In genomic region chr7:139914141-139915047, GRCm38 (mm10) we compare ENCODE assay signal across 8 mouse cellular contexts. TPM values are rescaled to one million over a fixed set of nuclear protein-coding genes. Genes with fewer than 3 reads are reported as not detected.
A peak's percentile ranks its signal among the peaks of the same experiment; 100 is the strongest.
DNase-seq lines count a peak whose midpoint lies in the region; ATAC-seq and TF ChIP-seq lines count a peak whose summit lies in the region.

No protein-coding gene starts in this region.

- H3K27me3 ChIP-seq in heart, embryonic 10.5 days (ENCODE audit: insufficient read depth, poor library complexity, severe bottlenecking): peaks cover 95% of the 10 kb centered on the region
- H3K27me3 ChIP-seq in forebrain, postnatal 0 days (ENCODE audit: insufficient read depth, low read length): peaks cover 19% of the 10 kb centered on the region
- peaks cover 19% of the 10 kb centered on the region for H3K27me3 ChIP-seq in liver, postnatal 0 days (ENCODE audit: insufficient read depth, low read length)

- no peaks in the 10 kb centered on the region for H3K9me3 ChIP-seq in heart, embryonic 10.5 days
- no peaks in the 10 kb centered on the region for H3K9me3 ChIP-seq in forebrain, postnatal 0 days (ENCODE audit: low read length)
- no peaks in the 10 kb centered on the region for H3K9me3 ChIP-seq in liver, postnatal 0 days (ENCODE audit: low read length)

- 8% methylated on average over 29 of the region's 29 CpGs for WGBS in heart, embryonic 10.5 days
- WGBS in forebrain, postnatal 0 days: 13% methylated on average over 29 of the region's 29 CpGs
- 11% methylated on average over 29 of the region's 29 CpGs for WGBS in liver, postnatal 0 days (ENCODE audit: insufficient replicate concordance)

- TF ChIP-seq CTCF in forebrain, postnatal 0 days (IDR thresholded peaks at IDR 0.05; ENCODE audit: low read depth): no peak
- no peak for TF ChIP-seq CTCF in liver, postnatal 0 days (IDR thresholded peaks at IDR 0.05; ENCODE audit: low read depth)

- intact Hi-C loops in heart, postnatal 14 days (cut with DNase I): no loop called here
- intact Hi-C loops in left cerebral cortex, postnatal 14 days (cut with DNase I): no loop called here

- H3K4me1 ChIP-seq in heart, embryonic 10.5 days: peaks cover 30% of the 10 kb centered on the region
- peaks cover 16% of the 10 kb centered on the region for H3K4me1 ChIP-seq in forebrain, postnatal 0 days (ENCODE audit: insufficient read depth)
- H3K4me1 ChIP-seq in liver, postnatal 0 days (ENCODE audit: insufficient read depth): 0 out of 2 replicates have a peak, but pooled peaks cover 3% of the 10 kb centered on the region

- DNase-seq in heart, embryonic 10.5 days (ENCODE audit: low spot score): no peak
- DNase-seq in heart, postnatal 14 days: no peak
- DNase-seq in ES-CJ7 (ENCODE audit: low read depth, low spot score): peak; percentile 69
- no peak for DNase-seq in forebrain, postnatal 0 days
- no peak for DNase-seq in liver, postnatal 0 days
- DNase-seq in left cerebral cortex, postnatal 14 days (ENCODE audit: low spot score in 2 of 2): no peak
- DNase-seq in cerebellum, adult 8-10 months: no peak
- no peak for DNase-seq in spleen, postnatal 14 days (ENCODE audit: low spot score in 2 of 2)

- H3K4me3 ChIP-seq in heart, embryonic 10.5 days: peak overlapping the region; percentile 54
- 0 out of 2 replicates have a peak overlapping the region, but pooled peaks have one; percentile 16 for H3K4me3 ChIP-seq in forebrain, postnatal 0 days (ENCODE audit: low read depth, low read length)
- H3K4me3 ChIP-seq in liver, postnatal 0 days (ENCODE audit: low read depth, low read length): no peak overlapping the region

- no peak overlapping the region for H3K9ac ChIP-seq in forebrain, postnatal 0 days
- no peak overlapping the region; the same call in 1 of the 2 replicates for H3K9ac ChIP-seq in liver, postnatal 0 days (replicated peaks)

- H3K27ac ChIP-seq in heart, embryonic 10.5 days: no peak overlapping the region
- no peak overlapping the region for H3K27ac ChIP-seq in forebrain, postnatal 0 days (ENCODE audit: low read depth, low read length)
- H3K27ac ChIP-seq in liver, postnatal 0 days (ENCODE audit: low read depth): no peak overlapping the region

- H3K36me3 ChIP-seq in heart, embryonic 10.5 days: no peaks in the 10 kb centered on the region
- no peaks in the 10 kb centered on the region for H3K36me3 ChIP-seq in forebrain, postnatal 0 days (ENCODE audit: insufficient read depth)
- H3K36me3 ChIP-seq in liver, postnatal 0 days (replicated peaks; ENCODE audit: insufficient read depth, low read length): no peaks in the 10 kb centered on the region

- no peak for TF ChIP-seq EP300 in liver, postnatal 0 days (IDR thresholded peaks at IDR 0.05; ENCODE audit: low read depth)

- peak overlapping the region; percentile 35 for H3K4me2 ChIP-seq in forebrain, postnatal 0 days (ENCODE audit: low read depth)
- peak overlapping the region; percentile 47 for H3K4me2 ChIP-seq in liver, postnatal 0 days (ENCODE audit: low read depth, low read length)

- no peak for ATAC-seq in forebrain, postnatal 0 days
- peak; percentile 29; the same call in 1 of the 2 replicates for ATAC-seq in liver, postnatal 0 days

RNA-seq across cellular contexts. Expression of gene Kndc1, which starts 19.9 kb away (rescaled TPM):
- 0.07 and 0.18 TPM in 2 replicates for polyA plus RNA-seq in heart, embryonic 10.5 days (2016; fragmentation: Nextera tagmentation; extraction: Ambion mirVana)
- total RNA-seq in heart, postnatal 14 days (2021): under 1 TPM in 1 of 2 experiments, not detected in 1; 0.24 TPM
- 28.9 and 48.4 TPM in 2 replicates for total RNA-seq in forebrain, postnatal 0 days (2014; rRNA removed)
- polyA plus RNA-seq in forebrain, postnatal 0 days (2015; fragmentation: Nextera tagmentation; extraction: Ambion mirVana): 7.1 and 10.0 TPM in 2 replicates
- polyA plus RNA-seq in liver, postnatal 0 days (2015; fragmentation: Nextera tagmentation; extraction: Ambion mirVana): not detected in 2 replicates
- total RNA-seq in left cerebral cortex, postnatal 14 days (2021): 10 to 100 TPM; 41.1 to 52.5 TPM

RNA-seq across cellular contexts. Expression of gene Utf1, which starts 29.2 kb away (rescaled TPM):
- 0.14 TPM in 1 of 2 replicates, not detected in the other for polyA plus RNA-seq in heart, embryonic 10.5 days (2016; fragmentation: Nextera tagmentation; extraction: Ambion mirVana)
- not detected for total RNA-seq in heart, postnatal 14 days (2021)
- not detected in 2 replicates for total RNA-seq in forebrain, postnatal 0 days (2014; rRNA removed)
- polyA plus RNA-seq in forebrain, postnatal 0 days (2015; fragmentation: Nextera tagmentation; extraction: Ambion mirVana): not detected in 2 replicates
- not detected in 2 replicates for polyA plus RNA-seq in liver, postnatal 0 days (2015; fragmentation: Nextera tagmentation; extraction: Ambion mirVana)
- not detected for total RNA-seq in left cerebral cortex, postnatal 14 days (2021)

Comparison
In these comparisons a context has a peak if more than half of its experiments do, and no peak if none do; other contexts are left out.
1. RNA of gene Kndc1, which starts 19.9 kb away (total RNA-seq): 41.1 to 52.5 TPM in left cerebral cortex, postnatal 14 days and 28.9 to 48.4 TPM in forebrain, postnatal 0 days; 0.24 TPM in heart, postnatal 14 days; every median in the first group is over 10 times any median in the second.